Mouse (Mus musculus) lung, postnatal 0 days (tissue): ENCODE results near the gene Scrn3.

ENCODE experiments used
- CTCF ChIP-seq: IDR thresholded peaks from 2 replicates; pipeline ENCODE4 v1.5.1; 2016; ENCODE audit warnings: antibody characterized with exemption, mild to moderate bottlenecking
- EP300 ChIP-seq: IDR thresholded peaks from 2 replicates; pipeline ENCODE4 v1.6.1; 2016; ENCODE audit warnings: antibody characterized with exemption, mild to moderate bottlenecking, control low read depth

DNA sequence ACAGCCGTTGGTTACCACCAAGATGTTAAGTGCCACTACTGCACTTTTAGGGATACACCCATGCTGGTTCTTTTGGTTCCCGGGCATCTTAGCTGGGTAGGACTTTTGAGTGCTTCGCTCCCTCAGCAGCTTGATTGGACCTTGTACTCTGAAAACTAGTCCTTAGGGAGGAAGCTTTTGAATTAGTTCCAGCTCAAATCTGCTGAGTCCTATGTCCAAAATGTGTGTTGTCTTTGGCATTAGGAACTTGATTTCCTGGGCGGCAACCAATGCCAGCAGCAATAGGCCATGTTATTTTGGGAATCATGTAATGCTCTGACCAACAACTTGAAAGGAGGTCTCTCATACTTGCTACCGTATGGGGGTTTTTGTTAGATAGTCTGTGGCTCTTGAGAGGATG is 13.5 kb downstream of the Scrn3 start:
- TF ChIP-seq CTCF (no peak), EP300 (no peak)
